Mouse (Mus musculus) gastrocnemius, postnatal 25 days (tissue): Measurements from ENCODE around the gene Etl4. TPM values are rescaled to one million over a fixed set of nuclear protein-coding genes. Genes with fewer than 3 reads are reported as not detected.
"Not testable (repeated sequence)": the region's sequence is repeated elsewhere in the genome, so short reads cannot be mapped to it uniquely, and the experiment has no call there.

ENCODE experiments used
- DNase-seq: peaks from one replicate; pipeline ENCODE4 v3.0.0; 2022
- total RNA-seq, 2 experiments: library from RNA; stranded (reverse); gene quantifications; 1 replicate in 1 of 2; 2 replicates in 1 of 2; pipeline ENCODE4 v1.2.3; 2021

Gene Etl4
- total RNA-seq, 2 experiments from 2014 or later = 23.6 to 43.0 TPM

DNA sequence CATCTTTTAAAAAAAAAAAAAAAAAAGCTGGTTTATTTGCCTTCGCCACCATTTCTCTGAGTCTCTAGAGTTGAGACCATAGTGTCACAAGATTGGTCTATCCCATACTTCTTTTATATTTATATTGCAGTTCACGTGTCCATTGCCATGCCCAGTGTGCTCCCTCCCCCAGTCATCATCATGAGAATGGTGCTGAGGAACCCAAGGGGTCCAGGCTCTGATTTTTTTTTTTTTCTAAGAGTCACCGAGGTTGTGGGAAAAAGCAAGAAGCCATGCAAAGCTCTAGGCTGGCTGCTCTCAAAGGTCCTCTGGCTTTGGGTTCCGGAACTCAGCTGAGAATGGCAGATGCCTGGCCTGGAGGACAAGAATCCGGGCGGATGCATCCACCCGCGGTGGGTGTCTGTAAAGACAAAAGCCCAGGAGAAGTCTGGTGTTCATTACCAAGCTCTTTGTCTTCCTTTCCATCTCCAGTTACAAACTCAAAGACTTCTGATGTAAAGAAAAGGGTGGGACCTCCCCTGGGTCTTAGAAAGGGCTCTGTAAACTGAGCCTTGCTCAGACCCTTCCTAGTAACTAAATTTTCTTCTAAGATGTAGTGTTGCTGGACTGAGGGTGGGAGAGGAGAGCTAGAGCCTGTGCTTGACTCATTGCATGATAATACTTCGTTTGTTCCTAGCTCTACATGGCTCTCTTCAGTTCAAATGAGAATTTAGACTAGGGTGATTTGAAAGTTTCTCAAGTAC is 745.2 kb downstream of the Etl4 start:
- DNase-seq = no peak

DNA sequence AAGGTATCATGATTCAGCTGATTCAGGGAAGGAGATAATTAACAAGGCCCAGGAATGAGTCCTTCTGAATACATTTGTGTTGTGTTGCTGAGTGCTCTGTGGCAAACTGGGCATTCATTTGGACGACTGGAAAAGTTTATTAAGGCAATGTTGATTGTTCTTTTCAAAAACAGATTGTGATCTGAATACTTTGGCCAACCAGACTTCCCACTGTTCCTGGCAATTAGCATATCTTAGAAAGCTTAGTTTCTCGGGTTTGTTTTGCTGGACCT is 745.7 kb downstream of the Etl4 start:
- DNase-seq = no peak

DNA sequence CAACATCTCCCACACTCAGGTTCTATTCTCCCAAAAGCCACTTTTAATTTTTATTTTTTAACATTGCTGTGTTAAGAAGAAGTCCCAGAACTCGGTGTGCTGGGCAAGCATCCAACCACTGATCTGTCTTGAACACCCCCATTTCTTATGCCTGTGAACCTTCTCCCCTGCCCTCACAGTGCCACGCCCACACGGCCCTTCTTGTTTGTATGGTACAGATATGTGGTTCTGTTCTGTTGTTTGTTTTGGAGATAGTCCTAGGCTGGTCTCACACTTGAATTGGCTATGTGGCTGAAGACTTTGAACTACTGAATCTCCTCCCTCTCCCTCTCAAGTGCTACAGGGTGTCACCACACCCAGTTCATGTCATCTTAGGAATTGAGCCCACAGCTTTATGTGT is 748.3 kb downstream of the Etl4 start:
- DNase-seq = no peak

DNA sequence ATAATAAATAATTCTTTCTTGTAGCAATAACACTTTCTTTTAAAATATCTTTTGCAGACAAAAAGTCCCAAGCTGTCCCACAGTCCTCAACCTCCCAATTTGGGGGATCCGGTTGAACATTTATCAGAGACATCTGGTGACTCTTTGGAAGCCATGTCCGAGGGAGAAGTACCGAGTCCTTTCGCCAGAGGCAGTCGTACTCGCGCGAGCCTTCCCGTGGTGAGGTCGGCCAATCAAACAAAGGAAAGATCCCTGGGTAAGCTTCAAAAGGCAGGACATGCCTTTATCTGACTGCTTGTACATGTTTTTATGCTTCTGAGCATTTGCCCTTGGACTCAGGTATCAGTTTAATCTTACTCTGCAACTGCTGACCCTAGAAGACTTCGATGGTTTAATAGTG is 752.3 kb downstream of the Etl4 start:
- no peak for DNase-seq

DNA sequence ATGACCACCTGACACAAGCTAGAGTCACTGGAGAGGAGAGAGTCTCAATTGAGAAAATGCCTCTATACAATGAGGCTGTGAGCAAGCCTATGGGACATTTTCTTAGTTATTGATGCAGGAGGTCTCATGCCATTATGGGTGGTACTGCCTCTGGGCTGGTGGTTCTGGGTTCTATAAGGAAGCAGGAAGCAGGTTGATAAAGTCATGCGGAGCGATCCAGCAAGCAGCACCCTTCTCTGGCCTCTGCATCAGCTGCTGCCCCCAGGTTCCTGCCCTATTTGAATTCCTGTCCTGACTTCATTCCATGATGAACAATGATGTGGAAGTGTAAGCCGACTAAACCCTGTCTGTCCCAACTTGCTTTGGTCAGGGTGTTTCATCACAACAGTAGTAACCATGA is 753.1 kb downstream of the Etl4 start:
- no peak for DNase-seq

DNA sequence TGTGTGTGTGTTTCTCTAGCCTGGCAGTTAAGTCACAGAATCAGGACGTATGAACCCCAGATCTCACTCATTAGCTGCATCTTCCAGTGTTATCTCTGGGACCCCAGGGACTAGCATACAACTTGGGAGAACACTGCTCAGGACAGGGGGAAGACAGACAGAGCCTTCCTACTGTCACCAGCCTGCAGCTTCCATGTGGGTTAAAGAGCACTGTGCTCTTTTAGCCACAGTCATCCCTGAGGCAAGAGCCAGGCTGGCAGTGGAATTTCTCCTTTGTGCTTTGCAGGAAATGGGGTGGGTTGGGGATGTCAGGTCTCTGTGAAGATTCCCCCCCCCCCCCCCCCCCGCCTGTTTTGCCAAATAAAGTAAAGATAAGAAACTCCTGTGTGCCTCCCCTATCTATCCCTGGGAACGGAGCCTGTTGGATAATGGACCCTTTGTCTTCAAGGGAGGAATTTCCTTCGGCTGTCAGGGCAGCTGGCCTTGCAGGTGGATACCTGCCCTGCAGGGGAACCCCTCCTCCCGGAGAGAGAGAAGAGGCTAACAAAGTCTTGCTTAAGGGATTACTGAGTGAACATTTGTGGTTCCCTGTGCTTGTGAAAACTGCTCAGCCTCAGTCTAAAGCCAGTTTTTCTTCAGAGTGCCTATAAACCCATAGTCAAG is 755.9 kb downstream of the Etl4 start:
- DNase-seq = no peak

DNA sequence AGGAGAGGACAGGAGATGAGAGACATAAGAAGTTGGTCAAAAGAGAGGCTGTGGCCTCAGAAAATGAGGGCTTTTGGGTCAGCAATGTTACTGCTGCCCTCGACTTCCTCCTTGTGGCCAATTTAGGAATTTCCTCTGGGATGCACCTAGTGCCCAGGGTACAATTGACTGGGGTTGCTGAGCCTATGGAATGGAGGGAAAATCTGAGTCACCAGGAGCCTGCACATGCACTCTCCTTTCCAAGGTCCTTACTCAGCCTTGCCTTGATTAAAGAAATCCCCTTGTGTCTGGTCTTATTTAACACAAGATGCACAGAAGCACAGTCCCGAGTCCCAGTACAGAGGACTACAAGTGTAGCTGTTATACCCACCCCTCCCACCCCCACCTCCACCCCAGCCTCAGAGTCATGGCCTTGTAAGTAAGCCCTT is 756.5 kb downstream of the Etl4 start:
- DNase-seq = no peak

DNA sequence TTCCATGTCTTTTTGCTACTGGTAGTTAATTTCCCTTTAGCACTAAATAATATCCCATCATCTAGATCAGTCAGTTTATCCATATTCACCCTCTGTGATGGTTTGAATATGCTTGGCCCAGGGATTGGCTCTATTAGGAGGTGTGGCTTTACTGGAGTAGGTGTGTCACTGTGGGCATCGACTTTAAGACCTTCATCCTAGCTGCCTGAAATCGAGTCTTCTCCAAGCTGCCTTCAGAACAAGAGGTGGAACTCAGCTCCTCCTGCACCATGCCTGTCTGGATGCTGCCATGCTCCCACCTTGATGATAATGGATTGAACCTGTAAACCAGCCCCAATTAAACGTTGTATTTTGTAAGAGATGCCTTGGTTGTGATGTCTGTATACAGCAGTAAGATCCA is 758.3 kb downstream of the Etl4 start:
- DNase-seq = no peak

DNA sequence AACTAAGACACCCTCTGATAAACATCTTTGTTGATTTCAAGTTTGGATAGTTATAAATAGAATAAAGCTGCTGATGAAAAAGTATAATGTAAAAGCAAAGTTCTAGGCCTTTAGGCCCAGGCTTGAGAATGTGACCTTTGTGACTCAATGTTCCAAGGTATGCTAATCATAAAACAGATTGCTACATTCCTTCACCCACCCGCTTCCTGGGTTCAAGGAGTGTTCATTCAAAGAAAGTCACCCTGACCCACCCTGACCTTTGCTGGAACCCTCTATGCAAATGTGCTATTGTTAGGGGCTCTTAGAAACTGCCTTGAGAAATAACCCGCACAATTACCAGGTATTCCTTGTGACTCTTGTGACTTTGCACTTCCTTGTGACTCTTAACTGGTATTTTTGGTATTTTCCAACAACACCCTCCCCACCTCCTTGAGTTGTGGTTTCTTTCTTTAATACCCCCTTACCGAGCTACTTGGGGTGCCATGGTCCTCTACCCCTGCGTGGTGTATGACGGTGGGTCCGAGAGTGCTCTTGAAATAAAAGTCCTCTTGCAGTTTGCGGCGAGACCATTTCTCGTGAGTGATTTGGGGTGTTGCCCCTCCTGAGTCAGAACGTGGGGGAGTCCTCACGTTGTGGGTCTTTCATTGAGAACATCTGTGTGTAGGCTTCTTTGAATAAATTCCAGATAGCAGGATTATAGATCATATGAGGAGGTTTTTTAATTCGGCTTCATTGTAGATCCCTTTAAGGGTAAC is 758.9 kb downstream of the Etl4 start:
- DNase-seq = not testable (repeated sequence)

DNA sequence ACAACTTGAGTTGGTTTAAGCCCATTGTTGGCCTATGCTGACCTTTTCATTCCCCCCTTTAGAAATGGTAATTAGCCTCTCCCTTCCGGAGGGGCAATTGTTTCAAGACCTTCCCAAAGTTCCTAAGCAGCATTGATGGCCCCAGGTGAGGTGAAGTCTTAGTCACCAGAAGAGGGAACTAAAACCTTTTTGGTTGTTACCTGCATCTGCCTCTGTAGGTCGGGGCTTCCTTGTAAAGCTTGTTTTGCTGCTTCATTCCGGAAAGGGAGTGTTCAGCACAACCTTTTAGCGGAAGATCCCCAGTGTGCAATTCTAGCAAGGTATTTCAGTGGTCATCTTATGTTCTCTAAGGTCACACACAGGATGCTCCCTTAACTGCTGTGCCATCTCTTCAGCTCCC is 759.8 kb downstream of the Etl4 start:
- no peak for DNase-seq

DNA sequence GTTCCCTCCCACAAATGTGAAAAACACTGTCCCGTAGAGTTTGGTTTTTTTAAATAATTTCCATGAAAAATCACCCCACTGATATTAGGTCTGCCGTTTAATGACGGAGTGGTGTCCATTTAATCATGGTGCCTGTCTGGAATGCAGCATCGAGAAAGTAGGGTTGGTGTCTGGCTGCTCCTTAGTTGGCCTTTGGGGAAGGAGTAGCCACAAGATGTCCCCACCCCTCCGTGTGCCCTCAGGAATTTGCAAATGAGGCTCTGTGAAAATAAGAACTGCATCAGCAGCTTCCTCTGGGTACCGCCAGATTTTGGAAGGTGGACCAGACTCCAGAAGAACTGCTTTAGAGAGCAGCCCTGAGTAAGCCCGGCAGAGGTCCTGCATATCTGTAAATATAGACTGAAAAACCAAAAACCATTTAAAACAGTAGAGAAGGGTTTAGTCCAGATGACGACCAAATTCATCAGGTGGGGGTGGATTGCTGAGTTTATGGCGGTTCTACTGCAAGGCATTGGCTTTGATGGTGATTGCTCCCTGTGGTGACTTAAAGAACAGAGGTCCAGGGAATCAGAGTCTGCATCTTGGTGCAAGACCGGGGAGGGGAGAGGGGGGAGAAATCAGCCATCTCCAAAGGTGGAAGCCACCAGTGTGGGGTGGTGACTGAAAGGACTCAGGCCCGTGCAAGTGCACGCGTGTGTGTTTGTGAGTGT is 762.1 kb downstream of the Etl4 start:
- no peak for DNase-seq

DNA sequence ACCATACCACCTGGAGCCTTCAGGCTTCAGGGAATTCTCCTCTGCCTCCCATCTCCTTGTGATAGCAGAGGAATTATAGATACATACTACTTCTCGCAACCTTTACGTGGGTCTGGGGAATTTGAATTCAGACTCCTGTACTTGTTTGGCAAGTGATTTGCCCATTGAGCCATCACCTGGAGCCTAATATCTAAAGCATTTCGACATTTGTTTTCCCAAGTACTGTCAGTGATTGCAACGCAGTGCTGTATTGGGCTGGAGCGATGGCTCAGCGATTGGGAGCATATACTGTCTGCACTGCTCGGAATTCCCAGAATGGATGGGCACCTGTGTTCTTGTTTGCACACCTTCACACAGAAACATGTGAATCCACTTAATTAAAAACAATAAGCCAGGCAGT is 762.7 kb downstream of the Etl4 start:
- no peak for DNase-seq

DNA sequence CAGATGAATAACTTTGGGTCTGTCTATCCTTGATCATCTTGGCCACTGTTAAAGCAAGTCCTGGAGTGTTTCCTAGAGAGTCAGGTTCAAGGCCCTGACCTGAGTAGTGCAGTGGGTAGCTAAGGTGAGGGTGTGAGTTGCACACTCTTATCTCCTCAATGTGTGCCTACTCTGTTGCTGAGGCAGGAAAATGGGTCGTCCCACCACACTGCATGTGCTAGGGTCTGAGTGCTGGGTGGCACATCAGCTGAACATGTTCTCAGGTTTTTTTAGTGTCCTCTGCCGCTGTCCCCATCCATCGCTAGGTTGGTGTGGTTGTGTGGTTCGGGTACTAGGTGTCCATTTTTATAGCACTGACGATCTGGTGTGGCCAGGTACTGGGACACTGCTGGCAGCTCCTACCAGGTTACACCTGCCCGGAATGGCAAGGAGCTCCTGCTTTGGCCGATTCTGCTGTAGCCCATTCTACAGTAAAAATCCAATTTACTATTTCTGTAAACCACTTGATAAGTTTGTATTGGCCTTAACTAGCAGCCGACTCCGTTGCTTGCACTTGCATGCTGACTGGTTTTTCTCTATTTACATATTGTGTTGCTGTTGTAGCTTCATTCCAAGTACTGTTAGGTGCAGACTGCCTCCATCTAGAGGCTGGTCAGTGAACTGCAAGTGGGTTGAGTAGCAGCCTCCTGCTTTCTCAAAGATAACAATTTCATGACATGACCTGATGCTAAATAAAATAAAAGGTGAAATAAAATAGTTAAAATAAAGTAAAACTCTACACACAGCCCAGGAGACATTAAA is 763.4 kb downstream of the Etl4 start:
- DNase-seq = no peak

DNA sequence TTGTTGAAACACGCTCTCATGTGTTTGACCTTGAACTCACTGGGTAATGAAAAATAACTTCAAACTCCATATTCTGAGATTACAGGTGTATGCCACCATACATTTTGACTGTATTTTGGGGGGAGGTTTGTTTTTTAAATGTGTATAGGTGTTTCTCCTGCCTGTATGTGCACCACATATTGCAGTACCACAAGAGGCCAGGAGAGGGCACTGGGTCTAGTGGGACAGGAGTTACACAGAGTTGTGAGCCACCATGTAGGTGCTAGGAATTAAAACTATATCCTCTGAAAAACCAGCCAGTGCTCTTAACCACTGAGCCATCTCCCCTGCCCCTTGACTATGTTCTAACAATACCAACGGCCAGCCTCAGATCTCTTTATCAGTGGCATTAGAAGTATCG is 766.8 kb downstream of the Etl4 start:
- no peak for DNase-seq

DNA sequence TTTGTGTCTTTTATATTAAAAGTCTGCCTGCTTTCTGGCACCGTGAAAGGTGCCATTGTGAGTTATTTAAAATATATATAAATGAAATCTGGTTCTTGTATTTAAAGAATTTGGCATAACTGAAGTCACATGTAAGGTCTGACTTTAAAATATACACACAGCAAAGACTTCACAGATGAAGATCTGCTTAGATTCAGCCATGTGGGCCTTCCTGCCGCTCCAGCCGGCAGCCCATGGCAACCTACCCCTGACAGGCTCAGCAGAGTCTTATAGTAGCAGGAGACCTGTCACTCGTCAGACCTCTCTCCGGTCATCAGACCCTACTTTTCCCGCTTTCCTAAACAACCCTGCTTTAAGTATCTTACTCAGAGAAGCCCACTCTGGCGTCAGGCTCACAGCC is 769.2 kb downstream of the Etl4 start:
- no peak for DNase-seq

DNA sequence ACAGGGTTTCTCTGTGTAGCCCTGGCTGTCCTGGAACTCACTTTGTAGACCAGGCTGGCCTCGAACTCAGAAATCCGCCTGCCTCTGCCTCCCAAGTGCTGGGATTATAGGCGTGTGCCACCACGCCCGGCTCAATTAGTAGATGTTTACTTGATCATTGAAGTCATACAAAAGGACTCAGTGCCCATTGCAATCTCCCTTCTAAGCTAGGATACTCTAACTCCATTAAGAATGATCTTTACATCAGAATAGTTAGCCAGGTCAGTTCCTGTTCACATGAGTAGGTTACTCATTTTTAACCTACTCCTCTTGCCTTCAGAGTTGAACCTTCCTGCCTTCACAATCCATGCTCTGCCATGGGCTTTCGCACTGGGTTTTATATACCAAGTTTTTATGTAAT is 772.6 kb downstream of the Etl4 start:
- DNase-seq = not testable (repeated sequence)

DNA sequence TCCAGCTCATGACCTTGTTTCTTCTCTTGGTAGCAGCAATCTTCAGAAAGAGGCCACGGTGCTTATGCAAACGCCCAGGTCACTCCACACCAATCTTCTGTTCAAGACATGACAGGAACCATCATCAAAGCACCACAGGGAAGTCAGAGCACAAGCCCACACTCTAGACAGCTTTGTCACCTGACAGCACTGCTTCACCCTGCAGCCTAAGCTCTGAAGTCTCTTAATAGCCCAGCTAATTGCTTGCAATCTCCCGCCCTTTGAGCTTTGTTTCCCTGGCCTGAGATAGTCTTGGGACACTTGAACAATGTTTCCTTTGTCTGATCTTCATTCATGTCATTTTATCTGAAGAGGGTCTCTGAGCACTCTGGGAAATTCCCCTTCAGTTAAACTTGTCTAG is 779.8 kb downstream of the Etl4 start:
- no peak for DNase-seq

DNA sequence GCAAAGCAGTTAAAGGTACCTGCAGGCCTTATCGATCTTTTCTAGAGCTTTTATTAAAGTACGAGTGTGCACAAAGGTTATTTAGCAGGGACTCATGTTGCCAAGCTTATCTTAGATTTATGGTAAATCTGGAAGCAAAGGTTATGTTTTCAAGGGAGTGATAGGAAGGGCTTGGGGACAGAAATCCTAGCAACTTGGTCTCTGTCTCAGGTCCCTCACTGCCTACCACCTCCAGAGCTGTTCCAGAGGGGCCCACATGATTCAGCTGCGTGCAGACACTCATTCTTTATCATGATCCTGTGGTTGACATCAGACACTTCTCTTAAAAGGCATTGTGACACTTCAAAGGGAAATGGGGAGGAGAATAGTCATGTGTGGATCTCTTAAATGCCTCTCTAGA is 783.3 kb downstream of the Etl4 start:
- DNase-seq = no peak

DNA sequence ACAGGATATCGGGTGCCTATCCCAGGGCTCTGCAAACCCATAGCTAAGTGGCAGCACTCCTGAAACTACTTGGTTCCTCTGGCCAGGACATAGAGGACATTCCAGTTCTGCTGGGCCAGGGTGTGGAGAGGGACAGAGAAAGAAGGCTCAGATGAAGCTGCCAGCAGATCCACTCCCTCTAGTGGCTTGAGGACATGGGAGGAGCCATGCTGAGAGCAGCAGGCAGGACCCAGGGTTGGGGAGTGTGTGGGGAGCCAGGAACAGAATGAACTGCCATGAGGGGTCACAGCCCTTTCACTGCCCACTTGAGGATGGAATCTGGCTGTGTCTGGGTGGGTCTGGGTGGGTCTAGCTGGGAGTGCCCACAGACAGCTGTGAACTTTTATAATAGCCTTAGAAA is 784.2 kb downstream of the Etl4 start:
- DNase-seq = peak; percentile 23

DNA sequence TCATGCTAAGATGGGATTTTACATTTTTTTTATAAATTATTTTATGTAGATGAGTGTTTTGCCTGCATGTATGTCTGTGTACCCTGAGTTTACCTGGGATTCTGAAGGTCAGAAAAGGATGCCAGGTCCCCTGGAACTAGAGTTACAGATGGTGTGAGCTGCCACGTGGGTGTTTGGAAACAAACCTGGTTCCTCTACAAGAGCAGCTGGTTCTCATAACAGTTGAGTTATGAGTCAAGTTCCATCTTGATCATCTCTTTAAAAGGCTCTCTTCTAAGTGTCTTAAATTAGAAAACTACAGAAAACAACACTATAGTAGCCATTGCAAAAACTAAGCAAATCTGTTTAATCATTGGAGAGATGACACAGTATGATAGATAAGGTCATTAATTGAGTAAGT is 788.1 kb downstream of the Etl4 start:
- DNase-seq = no peak

DNA sequence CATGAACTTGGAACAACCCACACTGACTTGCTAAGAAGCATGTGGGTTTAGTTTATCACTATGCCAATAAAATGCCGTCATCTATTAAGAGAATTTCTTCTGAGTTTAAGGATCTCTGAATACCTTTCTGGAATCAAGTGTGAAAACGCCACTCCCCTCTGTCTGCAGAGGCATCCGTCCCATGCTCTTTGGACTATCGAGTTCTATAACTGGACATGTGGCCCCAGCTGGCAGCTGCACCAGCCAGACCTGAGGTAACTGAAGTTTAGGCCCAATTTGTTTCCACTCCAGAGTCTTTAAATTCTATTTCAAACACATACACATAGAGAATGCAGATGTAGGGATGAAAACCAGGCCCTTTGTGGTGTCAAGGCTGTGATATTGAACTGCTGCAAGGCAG is 795.5 kb downstream of the Etl4 start:
- no peak for DNase-seq

DNA sequence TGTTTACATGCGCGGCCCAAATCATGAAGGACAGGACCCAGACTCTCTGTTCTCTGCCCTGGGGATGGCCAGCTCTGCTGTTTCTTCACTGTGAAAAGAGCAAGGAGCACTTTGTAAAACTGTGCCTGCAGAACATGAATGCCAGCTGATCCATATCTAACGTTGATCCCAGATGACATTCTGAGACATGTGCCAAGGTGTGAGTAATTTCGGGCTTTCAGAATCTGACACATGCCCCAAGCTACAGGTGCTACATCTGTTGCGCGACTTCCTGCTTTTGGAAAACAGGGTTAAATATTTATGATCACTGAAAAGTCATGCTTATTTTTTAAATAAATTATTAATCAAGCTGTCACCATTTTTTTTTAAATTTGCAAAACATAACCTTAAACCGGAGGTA is 801.0 kb downstream of the Etl4 start:
- DNase-seq = no peak
